Mouse (Mus musculus) liver, embryonic 14.5 days (tissue): ENCODE measurements at regions not wholly inside any gene's neighbourhood (a gene's known extent, or its start where the extent isn't known, plus 50 kb on each side); places are given as distances from the start of the nearest gene placed in this dataset.

Experiments
- ATAC-seq: fragments of 200-750 bp; cut with Nextera tagmentation; 2 replicates; pipeline ENCODE4 v1.8.0; 2017; ENCODE audit warnings: moderate number of reproducible peaks, mild to moderate bottlenecking, moderate library complexity; ENCODE audit not compliant: insufficient read depth
- DNase-seq, 3 experiments: peaks; one replicate each; pipeline ENCODE4 v3.0.0-alpha.2; 2012 to 2013; ENCODE audit warnings: low read depth in 3 of 3, low spot score in 3 of 3
- H3K27ac ChIP-seq: fragments of 300-500 bp; sonication (generic); 2 replicates; pipeline ENCODE4 v1.5.1; 2014; ENCODE audit warnings: moderate library complexity, mild to moderate bottlenecking, control low read depth, inconsistent platforms
- H3K27me3 ChIP-seq: fragments of 300-500 bp; sonication (generic); 2 replicates; pipeline ENCODE4 v1.6.1; 2014; ENCODE audit warnings: mild to moderate bottlenecking, low read length, moderate library complexity; ENCODE audit not compliant: control insufficient read depth, insufficient read depth
- H3K36me3 ChIP-seq: fragments of 300-500 bp; sonication (generic); replicated peaks from 2 replicates; pipeline ENCODE4 v1.6.1; 2014; ENCODE audit warnings: low read depth; ENCODE audit not compliant: control insufficient read depth, insufficient read depth
- H3K4me1 ChIP-seq, 2 experiments: fragments of 200-500 bp in 1 of 2; fragments of 300-500 bp in 1 of 2; sonication (generic) in 1 of 2; replicated peaks; 2 replicates each; pipeline ENCODE4 v1.6.1; 2012 to 2014; ENCODE audit warnings: antibody characterized with exemption in 1 of 2, inconsistent platforms in 1 of 2, low read length in 1 of 2; ENCODE audit not compliant: control insufficient read depth in 2 of 2, insufficient read depth in 2 of 2
- H3K4me2 ChIP-seq: fragments of 300-500 bp; sonication (generic); 2 replicates; pipeline ENCODE4 v1.6.1; 2014; ENCODE audit warnings: low read depth, mild to moderate bottlenecking, control low read depth, moderate library complexity
- H3K4me3 ChIP-seq, 2 experiments: fragments of 200-500 bp in 1 of 2; fragments of 300-500 bp in 1 of 2; sonication (generic) in 1 of 2; 2 replicates each; pipeline ENCODE4 v1.5.1; 2012 to 2014; ENCODE audit warnings: low read depth in 2 of 2, low read length in 2 of 2, mild to moderate bottlenecking in 2 of 2, control low read depth in 1 of 2, inconsistent platforms in 1 of 2, moderate library complexity in 1 of 2; ENCODE audit not compliant: insufficient read depth in 1 of 2
- H3K9ac ChIP-seq: fragments of 300-500 bp; sonication (generic); replicated peaks from 2 replicates; pipeline ENCODE4 v1.6.1; 2014; ENCODE audit warnings: mild to moderate bottlenecking, control low read depth, moderate library complexity
- H3K9me3 ChIP-seq: fragments of 300-500 bp; sonication (generic); 2 replicates; pipeline ENCODE4 v1.6.1; 2016; ENCODE audit warnings: low read length, mixed read lengths; ENCODE audit not compliant: control insufficient read depth
- CTCF ChIP-seq: IDR thresholded peaks from 2 replicates; pipeline ENCODE4 v1.5.1; 2016; ENCODE audit warnings: antibody characterized with exemption, low read depth, control low read depth
- EP300 ChIP-seq: IDR thresholded peaks from 2 replicates; pipeline ENCODE4 v1.6.1; 2016; ENCODE audit warnings: antibody characterized with exemption, low read depth
- WGBS: fragments of 180-500 bp; shearing (Covaris S2); extraction: QIAGEN DNeasy Blood & Tissue Kit; methylation state at CpG from one replicate; pipeline ENCODE4 v1.1.7; 2014; ENCODE audit not compliant: insufficient replicate concordance; 5-methylcytosine and 5-hydroxymethylcytosine counted together

- no peaks in the 10 kb centered on the region for H3K9me3 ChIP-seq
- no peaks in the 10 kb centered on the region for H3K27me3 ChIP-seq
- H3K4me3 ChIP-seq = no peak overlapping the region
- ATAC-seq (no peak), DNase-seq (no peak)
- H3K4me2 ChIP-seq = no peak overlapping the region
- no peak overlapping the region for H3K27ac ChIP-seq
- WGBS = 45% methylated on average over 3 of the region's 3 CpGs
- no peaks in the 10 kb centered on the region for H3K4me1 ChIP-seq
- TF ChIP-seq CTCF (no peak), EP300 (no peak)
- H3K9ac ChIP-seq = no peak overlapping the region
- H3K36me3 ChIP-seq = no peaks in the 10 kb centered on the region
Observed at GRCm38 (mm10) chr10:72410305-72410704, 244.3 kb upstream of the Zwint start.

DNA sequence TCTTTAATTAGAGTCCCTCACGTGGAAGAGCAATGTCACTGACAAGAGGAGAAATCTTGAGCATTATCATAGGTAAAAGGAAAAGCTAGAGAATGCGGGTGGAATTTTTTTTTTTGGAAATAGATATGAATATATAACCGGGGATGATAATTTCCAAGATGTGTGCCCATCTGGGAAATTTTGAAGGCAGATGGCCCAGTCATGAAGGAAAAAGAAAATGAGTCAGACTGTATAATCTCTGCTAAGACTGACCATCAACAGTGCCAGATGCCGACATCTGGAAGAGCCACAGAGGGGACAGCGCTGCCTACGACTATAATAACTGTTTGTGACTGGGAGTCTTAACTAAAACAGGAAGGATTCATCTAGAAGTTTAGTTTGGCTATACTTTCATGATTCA, 243.0 kb upstream of the Zwint start:
- ATAC-seq (no peak), DNase-seq (no peak)
- no peaks in the 10 kb centered on the region for H3K9me3 ChIP-seq
- WGBS = 57% methylated on average over 6 of the region's 6 CpGs
- no peaks in the 10 kb centered on the region for H3K4me1 ChIP-seq
- no peaks in the 10 kb centered on the region for H3K36me3 ChIP-seq
- no peaks in the 10 kb centered on the region for H3K27me3 ChIP-seq
- TF ChIP-seq EP300 (no peak), CTCF (no peak)
- H3K9ac ChIP-seq = no peak overlapping the region
- H3K4me2 ChIP-seq = no peak overlapping the region
- H3K27ac ChIP-seq = no peak overlapping the region
- H3K4me3 ChIP-seq = no peak overlapping the region

- TF ChIP-seq CTCF = no peak
- no peak for TF ChIP-seq EP300
- Histone ChIP-seq H3K4me3 (no peak overlapping the region), H3K27me3 (no peaks in the 10 kb centered on the region), H3K9me3 (no peaks in the 10 kb centered on the region), H3K4me1 (no peaks in the 10 kb centered on the region), H3K4me2 (no peak overlapping the region), H3K9ac (no peak overlapping the region), H3K36me3 (no peaks in the 10 kb centered on the region), H3K27ac (no peak overlapping the region)
- WGBS = 50% methylated on average over 4 of the region's 4 CpGs
- no peak for ATAC-seq
- DNase-seq = no peak
Observed at GRCm38 (mm10) chr10:72454629-72455028, 200.0 kb upstream of the Zwint start.

- Histone ChIP-seq H3K4me1 (no peaks in the 10 kb centered on the region), H3K9ac (no peak overlapping the region), H3K36me3 (no peaks in the 10 kb centered on the region), H3K4me2 (no peak overlapping the region), H3K27me3 (no peaks in the 10 kb centered on the region), H3K27ac (no peak overlapping the region), H3K4me3 (no peak overlapping the region), H3K9me3 (no peaks in the 10 kb centered on the region)
- DNase-seq (no peak), ATAC-seq (no peak)
- 30% methylated on average over 3 of the region's 3 CpGs for WGBS
- no peak for TF ChIP-seq CTCF
- TF ChIP-seq EP300 = no peak
Observed at GRCm38 (mm10) chr10:72484315-72484714, 170.3 kb upstream of the Zwint start.

- TF ChIP-seq CTCF = no peak
- no peak overlapping the region for H3K9ac ChIP-seq
- WGBS = 22% methylated on average over 3 of the region's 3 CpGs
- H3K27me3 ChIP-seq = no peaks in the 10 kb centered on the region
- H3K27ac ChIP-seq = no peak overlapping the region
- ATAC-seq (no peak), DNase-seq (no peak)
- no peaks in the 10 kb centered on the region for H3K4me1 ChIP-seq
- H3K9me3 ChIP-seq = no peaks in the 10 kb centered on the region
- H3K4me2 ChIP-seq = no peak overlapping the region
- no peaks in the 10 kb centered on the region for H3K36me3 ChIP-seq
- no peak overlapping the region for H3K4me3 ChIP-seq
Observed at GRCm38 (mm10) chr10:72532431-72532830, 122.2 kb upstream of the Zwint start.

- H3K4me1 ChIP-seq = no peaks in the 10 kb centered on the region
- 66% methylated on average over 3 of the region's 3 CpGs for WGBS
- no peaks in the 10 kb centered on the region for H3K9me3 ChIP-seq
- TF ChIP-seq EP300 = no peak
- TF ChIP-seq CTCF = no peak
- no peak overlapping the region for H3K27ac ChIP-seq
- H3K4me2 ChIP-seq = no peak overlapping the region
- ATAC-seq (no peak), DNase-seq (no peak)
- H3K36me3 ChIP-seq = no peaks in the 10 kb centered on the region
- H3K4me3 ChIP-seq = no peak overlapping the region
- no peak overlapping the region for H3K9ac ChIP-seq
- no peaks in the 10 kb centered on the region for H3K27me3 ChIP-seq
Observed at GRCm38 (mm10) chr10:72533427-72533826, 121.2 kb upstream of the Zwint start.
